Mouse (Mus musculus) G1E (cell line): ENCODE results near the gene Mtus2.

Experiments
- CTCF ChIP-seq: IDR thresholded peaks from 2 replicates; pipeline ENCODE4 v1.5.1; 2012; ENCODE audit warnings: low read depth, low read length, inconsistent platforms, mixed read lengths
- TAL1 ChIP-seq: conservative IDR thresholded peaks from 2 replicates; pipeline ENCODE4 v1.6.1; 2012; ENCODE audit warnings: low read depth, low read length, inconsistent platforms, mixed read lengths

DNA sequence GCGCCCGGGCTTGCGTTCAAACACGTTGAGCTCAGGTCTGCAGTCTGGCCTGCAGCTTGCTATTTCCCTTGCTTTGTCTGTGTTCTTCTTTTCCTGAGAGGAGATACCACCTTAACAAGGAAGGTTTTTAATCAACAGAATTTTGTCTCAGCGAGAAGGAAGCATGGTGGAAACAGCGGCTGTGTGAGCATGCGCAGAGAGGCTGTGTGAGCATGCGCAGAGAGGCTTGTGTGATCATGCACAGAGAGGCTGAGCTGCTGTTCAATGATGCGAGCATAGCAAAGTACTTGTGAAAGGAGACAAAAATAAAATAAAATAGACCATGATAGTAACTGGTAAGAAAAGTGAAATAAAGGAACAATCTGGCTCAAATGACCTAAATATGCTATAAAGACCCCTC, 142.2 kb downstream of the Mtus2 start:
- TF ChIP-seq TAL1 (no peak), CTCF (no peak)
